Mouse (Mus musculus) embryonic facial prominence, embryonic 13.5 days (tissue): ENCODE measurements around the gene Duxbl1. TPM values are rescaled to one million over a fixed set of nuclear protein-coding genes. Genes with fewer than 3 reads are reported as not detected.
"Not testable (repeated sequence)": the region's sequence is repeated elsewhere in the genome, so short reads cannot be mapped to it uniquely, and the experiment has no call there.

Experiments
- ATAC-seq: fragments of 200-750 bp; cut with Nextera tagmentation; 2 replicates; pipeline ENCODE4 v1.8.0; 2017; ENCODE audit warnings: low read depth; ENCODE audit not compliant: insufficient number of reproducible peaks, insufficient read depth, low FRiP score, low TSS enrichment
- H3K27ac ChIP-seq: fragments of 300-500 bp; sonication (generic); 2 replicates; pipeline ENCODE4 v1.5.1; 2015; ENCODE audit warnings: moderate library complexity, mild to moderate bottlenecking, inconsistent platforms
- H3K27me3 ChIP-seq: fragments of 300-500 bp; sonication (generic); 2 replicates; pipeline ENCODE4 v1.6.1; 2015; ENCODE audit warnings: mild to moderate bottlenecking, inconsistent platforms
- H3K36me3 ChIP-seq: fragments of 300-500 bp; sonication (generic); 2 replicates; pipeline ENCODE4 v1.6.1; 2015; ENCODE audit warnings: mild to moderate bottlenecking, inconsistent platforms
- H3K4me1 ChIP-seq: fragments of 300-500 bp; sonication (generic); 2 replicates; pipeline ENCODE4 v1.6.1; 2015; ENCODE audit warnings: inconsistent platforms
- H3K4me2 ChIP-seq: fragments of 300-500 bp; sonication (generic); 2 replicates; pipeline ENCODE4 v1.6.1; 2015; ENCODE audit warnings: moderate library complexity, mild to moderate bottlenecking, inconsistent platforms
- H3K4me3 ChIP-seq: fragments of 300-500 bp; sonication (generic); 2 replicates; pipeline ENCODE4 v1.5.1; 2015; ENCODE audit warnings: mild to moderate bottlenecking, inconsistent platforms
- H3K9ac ChIP-seq: fragments of 300-500 bp; sonication (generic); 2 replicates; pipeline ENCODE4 v1.6.1; 2015; ENCODE audit warnings: mild to moderate bottlenecking, inconsistent platforms
- H3K9me3 ChIP-seq: fragments of 300-500 bp; sonication (generic); 2 replicates; pipeline ENCODE4 v1.6.1; 2016; ENCODE audit warnings: inconsistent platforms
- WGBS: fragments of 180-500 bp; shearing (Covaris S2); methylation state at CpG from one replicate; pipeline ENCODE4 v1.1.7; 2015; ENCODE audit warnings: mixed read lengths; 5-methylcytosine and 5-hydroxymethylcytosine counted together
- polyA plus RNA-seq: library from polyadenylated mRNA; unstranded; fragments of >200 nt; fragmentation: Nextera tagmentation; extraction: Ambion mirVana; gene quantifications from 2 replicates; pipeline ENCODE4 v1.2.1, GENCODE M21; 2015

Duxbl1 gene
- polyA plus RNA-seq = 2.4 and 2.7 TPM in 2 replicates

- H3K27me3 ChIP-seq, H3K9me3 ChIP-seq, H3K9ac ChIP-seq, H3K36me3 ChIP-seq, H3K4me1 ChIP-seq: not testable (repeated sequence)
- peak within 1 kb of the TSS; percentile 90 for H3K27ac ChIP-seq
- peak; percentile 75; the same call in 1 of the 2 replicates for ATAC-seq
- H3K4me3 ChIP-seq = peak within 1 kb of the TSS; percentile 29
- H3K4me2 ChIP-seq = peak within 1 kb of the TSS; percentile 49
- WGBS = no CpG with 5 or more reads among the region's 25 CpGs
Measured at GRCm38 (mm10) chr14:25978371-25979241, at the start of gene Duxbl1. Duxbl1 (plus strand) TSS chr14:25978577.

DNA sequence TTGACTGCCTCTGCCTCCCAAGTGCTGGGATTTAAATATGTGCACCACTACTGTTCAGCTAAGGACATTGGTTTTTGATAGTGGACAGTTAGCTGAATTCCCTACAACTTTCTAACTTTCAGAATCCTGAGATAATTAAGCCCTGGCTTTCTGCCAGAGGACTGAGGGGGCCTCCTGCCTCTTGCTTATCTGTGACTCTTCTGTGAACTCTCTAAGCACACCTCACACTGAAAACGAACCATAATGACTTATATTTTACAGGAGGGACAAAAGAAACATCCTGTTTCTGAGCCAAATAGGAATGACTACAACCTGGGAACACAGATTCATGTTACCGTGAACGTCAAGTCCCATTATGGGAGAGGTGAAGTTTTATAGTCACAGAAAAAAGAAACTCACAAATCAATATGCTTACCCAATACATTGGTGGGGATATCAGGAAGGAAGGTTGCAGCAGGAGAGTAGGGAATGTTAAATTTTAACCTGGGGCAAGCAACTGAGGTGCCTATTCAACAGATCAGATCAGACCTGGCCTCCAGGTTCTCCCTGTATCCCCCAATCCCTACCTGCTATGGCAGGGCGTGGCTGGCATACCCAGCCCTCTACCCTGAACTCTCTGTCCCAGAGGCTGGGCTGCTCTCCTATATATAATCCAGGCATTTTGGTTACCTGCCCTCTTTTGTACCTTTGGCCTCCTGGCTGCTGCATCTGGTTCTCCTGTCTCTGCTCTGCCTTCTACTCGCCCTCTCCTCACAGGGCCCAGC is 41.3 kb upstream of the Duxbl1 start:
- H3K36me3 ChIP-seq, H3K4me2 ChIP-seq, H3K4me1 ChIP-seq, H3K27me3 ChIP-seq, H3K4me3 ChIP-seq, H3K27ac ChIP-seq, ATAC-seq, H3K9ac ChIP-seq, H3K9me3 ChIP-seq: not testable (repeated sequence)
- WGBS = no CpG with 5 or more reads among the region's 5 CpGs

- H3K9me3 ChIP-seq, H3K36me3 ChIP-seq, H3K4me1 ChIP-seq, H3K27ac ChIP-seq, H3K27me3 ChIP-seq, H3K4me3 ChIP-seq, H3K9ac ChIP-seq, H3K4me2 ChIP-seq, ATAC-seq: not testable (repeated sequence)
- WGBS = no CpG with 5 or more reads among the region's 8 CpGs
Measured at GRCm38 (mm10) chr14:25938004-25938403, 40.4 kb upstream of the Duxbl1 start, which contains the start of gene Cphx1. Cphx1 (plus strand) TSS chr14:25938304.

DNA sequence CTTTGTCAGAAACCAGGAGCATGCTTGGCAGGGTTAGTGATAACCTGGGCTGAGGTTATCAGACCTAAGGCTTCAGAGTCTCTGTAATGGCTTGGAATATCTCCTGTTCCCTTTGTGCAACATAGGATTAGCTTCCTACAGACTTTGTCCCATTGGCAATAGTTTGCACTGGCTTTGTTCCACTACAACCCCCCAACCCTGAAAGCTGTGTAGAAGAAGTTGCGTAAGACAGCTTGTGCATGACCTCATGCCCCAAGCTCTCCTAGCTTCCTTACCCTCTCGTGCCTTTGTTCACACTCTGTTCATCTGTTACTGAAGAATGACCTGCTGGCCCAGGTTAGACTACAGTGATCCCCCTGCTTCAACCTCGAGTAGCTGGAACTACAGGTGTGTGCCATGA is 20.5 kb upstream of the Duxbl1 start:
- H3K36me3 ChIP-seq, H3K9me3 ChIP-seq, H3K4me3 ChIP-seq, H3K9ac ChIP-seq, H3K27me3 ChIP-seq, H3K4me1 ChIP-seq, H3K27ac ChIP-seq, ATAC-seq, H3K4me2 ChIP-seq: not testable (repeated sequence)
- no CpG with 5 or more reads among the region's 3 CpGs for WGBS

DNA sequence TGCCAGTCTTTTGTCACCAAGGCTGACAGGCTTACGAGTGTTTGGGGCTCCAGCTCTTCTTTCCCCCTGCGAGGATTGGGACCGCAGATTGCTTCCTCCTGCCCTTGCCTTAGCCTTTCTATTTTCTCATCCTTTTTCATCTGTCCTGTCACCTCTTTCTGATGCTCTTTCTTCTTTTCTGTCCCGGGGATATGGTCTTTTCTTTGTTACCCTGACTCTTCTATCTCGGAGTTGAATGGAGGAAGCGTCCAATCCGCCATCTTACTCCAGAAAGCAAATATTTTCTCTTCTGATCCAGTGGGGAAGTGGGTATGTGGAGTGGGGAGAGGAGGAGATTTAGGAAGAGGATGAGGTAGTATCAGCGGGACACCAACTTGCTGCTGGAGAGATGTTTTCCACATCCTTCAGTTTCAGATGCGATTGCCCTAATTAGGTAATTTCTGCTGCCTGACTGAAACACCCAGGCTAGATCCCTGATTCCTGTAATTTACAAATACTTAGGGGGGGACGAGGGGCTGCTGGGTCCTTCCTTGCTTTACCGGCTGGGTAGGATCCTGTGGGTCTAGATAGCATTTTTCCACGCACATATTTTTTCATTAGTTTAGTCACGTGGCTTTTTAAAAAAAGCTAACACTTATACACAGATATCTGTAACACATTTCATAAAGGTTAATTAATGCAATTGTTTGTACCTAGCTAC is 1.0 kb downstream of the Duxbl1 start:
- not testable (repeated sequence) for H3K4me1 ChIP-seq, H3K36me3 ChIP-seq, H3K27me3 ChIP-seq, H3K9me3 ChIP-seq, ATAC-seq, H3K9ac ChIP-seq
- H3K27ac ChIP-seq = peak overlapping the region; percentile 90
- peak overlapping the region; percentile 49 for H3K4me2 ChIP-seq
- 0% methylated on average over 7 of the region's 13 CpGs for WGBS
- H3K4me3 ChIP-seq = peak overlapping the region; percentile 29

DNA sequence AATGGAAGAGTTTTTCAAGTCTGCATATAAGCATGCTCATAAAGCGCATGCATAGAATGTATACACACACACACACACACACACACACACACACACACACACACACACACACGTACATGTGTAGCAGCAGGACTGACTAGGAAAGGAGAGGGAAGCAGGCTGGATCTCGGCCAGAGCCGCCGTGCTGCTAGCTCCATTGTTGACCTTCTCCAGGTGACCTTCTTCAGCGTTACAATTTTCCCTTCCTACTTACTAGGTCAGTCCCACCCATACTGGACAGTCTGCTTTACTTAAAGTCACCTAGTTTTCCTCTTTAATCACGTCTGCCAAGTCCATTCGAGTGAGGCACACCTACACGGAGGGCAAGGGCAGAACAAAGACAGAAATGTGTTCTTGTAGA is 3.5 kb downstream of the Duxbl1 start:
- WGBS = 64% methylated on average over 7 of the region's 9 CpGs
- not testable (repeated sequence) for H3K4me3 ChIP-seq, ATAC-seq, H3K27me3 ChIP-seq, H3K9me3 ChIP-seq, H3K4me2 ChIP-seq, H3K4me1 ChIP-seq, H3K27ac ChIP-seq, H3K9ac ChIP-seq, H3K36me3 ChIP-seq

GRCm38 (mm10) chr14:26007462-26007861 is 29.1 kb downstream of the Duxbl1 start:
- not testable (repeated sequence) for H3K27ac ChIP-seq, H3K4me2 ChIP-seq, H3K4me3 ChIP-seq, H3K9me3 ChIP-seq, ATAC-seq, H3K9ac ChIP-seq, H3K36me3 ChIP-seq, H3K27me3 ChIP-seq, H3K4me1 ChIP-seq
- no CpG with 5 or more reads among the region's 2 CpGs for WGBS

DNA sequence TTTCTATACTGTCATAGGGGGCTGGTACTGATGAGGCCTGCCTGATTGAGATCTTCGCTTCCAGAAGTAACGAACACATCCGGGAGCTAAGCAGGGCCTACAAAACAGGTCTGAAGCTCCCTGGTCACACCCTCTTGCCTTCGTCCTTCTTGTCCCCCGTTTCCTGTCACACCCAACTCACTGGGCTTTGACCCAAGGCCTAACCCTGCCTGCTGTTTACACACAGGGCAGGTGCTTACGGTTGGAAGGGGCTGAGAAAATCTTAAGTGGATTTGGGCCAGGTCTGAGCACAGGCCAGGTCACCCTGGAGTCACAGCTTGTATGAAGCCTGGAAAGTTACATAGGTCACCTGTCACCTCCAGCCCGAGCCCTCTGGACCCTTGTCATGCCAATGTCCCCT is 38.0 kb downstream of the Duxbl1 start:
- not testable (repeated sequence) for H3K4me3 ChIP-seq, H3K4me1 ChIP-seq, H3K27me3 ChIP-seq, H3K36me3 ChIP-seq, H3K9ac ChIP-seq, H3K27ac ChIP-seq, H3K9me3 ChIP-seq, ATAC-seq, H3K4me2 ChIP-seq
- WGBS = no CpG with 5 or more reads among the region's 7 CpGs

- not testable (repeated sequence) for H3K4me3 ChIP-seq, H3K27me3 ChIP-seq
- no CpG with 5 or more reads among the region's 9 CpGs for WGBS
Measured at GRCm38 (mm10) chr14:26021555-26021954, 43.2 kb downstream of the Duxbl1 start.

GRCm38 (mm10) chr14:26022831-26023230 is 44.5 kb downstream of the Duxbl1 start:
- not testable (repeated sequence) for H3K9me3 ChIP-seq, H3K4me1 ChIP-seq, H3K27ac ChIP-seq, H3K4me2 ChIP-seq, H3K27me3 ChIP-seq, H3K4me3 ChIP-seq, H3K36me3 ChIP-seq, ATAC-seq, H3K9ac ChIP-seq
- WGBS = no CpG with 5 or more reads among the region's 6 CpGs

More at GRCm38 (mm10) chr14:26021555-26021954, 43.2 kb downstream of the Duxbl1 start:
- H3K27ac ChIP-seq, H3K4me1 ChIP-seq, H3K36me3 ChIP-seq, H3K9me3 ChIP-seq, H3K9ac ChIP-seq, H3K4me2 ChIP-seq, ATAC-seq: not testable (repeated sequence)

GRCm38 (mm10) chr14:26025653-26026052 is 47.3 kb downstream of the Duxbl1 start:
- H3K27ac ChIP-seq, H3K36me3 ChIP-seq, H3K4me1 ChIP-seq, H3K27me3 ChIP-seq, H3K4me2 ChIP-seq, ATAC-seq, H3K9ac ChIP-seq, H3K4me3 ChIP-seq, H3K9me3 ChIP-seq: not testable (repeated sequence)
- no CpG with 5 or more reads among the region's 12 CpGs for WGBS
